Mouse (Mus musculus) neural tube, embryonic 14.5 days (tissue): ENCODE measurements around the gene Krba1. TPM values are rescaled to one million over a fixed set of nuclear protein-coding genes. Genes with fewer than 3 reads are reported as not detected.

Experiments
- ATAC-seq: fragments of 200-750 bp; cut with Nextera tagmentation; 2 replicates; pipeline ENCODE4 v1.8.0; 2017; ENCODE audit warnings: low read depth, mild to moderate bottlenecking, moderate TSS enrichment, moderate library complexity
- H3K27ac ChIP-seq: fragments of 300-500 bp; sonication (generic); 2 replicates; pipeline ENCODE4 v1.5.1; 2014; ENCODE audit warnings: low read depth, mild to moderate bottlenecking, control low read depth, low read length, moderate library complexity, mixed read lengths
- H3K27me3 ChIP-seq: fragments of 300-500 bp; sonication (generic); 2 replicates; pipeline ENCODE4 v1.6.1; 2014; ENCODE audit warnings: low read length; ENCODE audit not compliant: control insufficient read depth, insufficient read depth
- H3K36me3 ChIP-seq: fragments of 300-500 bp; sonication (generic); 2 replicates; pipeline ENCODE4 v1.6.1; 2014; ENCODE audit warnings: low read length, mixed read lengths; ENCODE audit not compliant: control insufficient read depth, insufficient read depth
- H3K4me1 ChIP-seq: fragments of 300-500 bp; sonication (generic); 2 replicates; pipeline ENCODE4 v1.6.1; 2014; ENCODE audit warnings: low read length; ENCODE audit not compliant: control insufficient read depth, insufficient read depth
- H3K4me2 ChIP-seq: fragments of 300-500 bp; sonication (generic); 2 replicates; pipeline ENCODE4 v1.6.1; 2014; ENCODE audit warnings: mild to moderate bottlenecking, low read depth, low read length, control low read depth
- H3K4me3 ChIP-seq: fragments of 300-500 bp; sonication (generic); 2 replicates; pipeline ENCODE4 v1.5.1; 2014; ENCODE audit warnings: low read depth, low read length, control low read depth, mixed read lengths
- H3K9ac ChIP-seq: fragments of 300-500 bp; sonication (generic); replicated peaks from 2 replicates; pipeline ENCODE4 v1.6.1; 2014; ENCODE audit warnings: low read depth, mild to moderate bottlenecking, control low read depth, low read length, mixed read lengths
- H3K9me3 ChIP-seq: fragments of 300-500 bp; sonication (generic); 2 replicates; pipeline ENCODE4 v1.6.1; 2016; ENCODE audit warnings: low read length; ENCODE audit not compliant: control insufficient read depth
- WGBS: fragments of 180-500 bp; shearing (Covaris S2); extraction: QIAGEN DNeasy Blood & Tissue Kit; methylation state at CpG from one replicate; pipeline ENCODE4 v1.1.7; 2014; 5-methylcytosine and 5-hydroxymethylcytosine counted together
- microRNA-seq: library from miRNA; unstranded; fragments of <30 nt; microRNA quantifications from one replicate; pipeline ENCODE4, GENCODE M21; 2016
- polyA plus RNA-seq: library from polyadenylated mRNA; unstranded; fragments of >200 nt; fragmentation: Nextera tagmentation; extraction: Ambion mirVana; gene quantifications from 2 replicates; pipeline ENCODE4 v1.2.1, GENCODE M21; 2014

Gene Krba1
- polyA plus RNA-seq, 1 experiment from 2014 or later = 28.1 TPM

DNA sequence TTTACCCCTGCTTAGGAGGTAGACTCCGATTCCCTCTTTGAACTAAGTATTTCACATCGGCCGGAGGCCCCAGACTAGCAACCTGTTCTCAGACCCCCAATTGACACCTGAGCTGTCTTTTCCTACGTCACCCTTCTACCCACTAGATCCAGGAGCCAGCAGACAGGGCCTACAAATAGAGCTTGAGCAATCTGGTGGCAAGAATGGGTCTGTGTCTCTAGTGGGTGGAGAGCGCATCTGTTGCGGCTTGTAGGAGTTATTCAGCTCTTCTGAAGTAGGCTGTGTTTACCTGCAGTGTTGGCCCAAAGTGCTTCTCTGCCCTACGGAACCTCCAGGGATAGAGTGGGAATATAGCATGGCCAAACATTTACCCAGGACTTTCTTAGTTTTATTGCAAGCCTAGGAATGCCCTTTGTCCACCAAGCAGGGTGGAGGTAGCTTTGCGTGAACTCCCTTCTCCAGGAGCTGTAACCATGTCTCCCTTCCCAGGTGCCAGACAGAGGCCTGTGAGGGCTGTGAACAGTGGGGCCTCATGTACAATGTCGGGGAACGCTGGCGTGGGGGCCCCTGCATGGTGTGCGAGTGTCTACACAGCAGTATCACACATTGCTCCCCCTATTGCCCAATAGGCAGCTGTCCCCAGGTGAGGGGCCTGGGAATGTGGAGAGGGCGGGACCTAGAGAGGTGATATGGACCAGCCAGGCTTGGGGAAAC lies 69.7 kb downstream of the Krba1 start:
- Histone ChIP-seq H3K4me2 (no peak overlapping the region), H3K27ac (no peak overlapping the region), H3K9me3 (no peaks in the 10 kb centered on the region), H3K9ac (no peak overlapping the region), H3K36me3 (no peaks in the 10 kb centered on the region), H3K27me3 (no peaks in the 10 kb centered on the region), H3K4me1 (no peaks in the 10 kb centered on the region), H3K4me3 (no peak overlapping the region)
- 96% methylated on average over 13 of the region's 13 CpGs for WGBS
- ATAC-seq = no peak

DNA sequence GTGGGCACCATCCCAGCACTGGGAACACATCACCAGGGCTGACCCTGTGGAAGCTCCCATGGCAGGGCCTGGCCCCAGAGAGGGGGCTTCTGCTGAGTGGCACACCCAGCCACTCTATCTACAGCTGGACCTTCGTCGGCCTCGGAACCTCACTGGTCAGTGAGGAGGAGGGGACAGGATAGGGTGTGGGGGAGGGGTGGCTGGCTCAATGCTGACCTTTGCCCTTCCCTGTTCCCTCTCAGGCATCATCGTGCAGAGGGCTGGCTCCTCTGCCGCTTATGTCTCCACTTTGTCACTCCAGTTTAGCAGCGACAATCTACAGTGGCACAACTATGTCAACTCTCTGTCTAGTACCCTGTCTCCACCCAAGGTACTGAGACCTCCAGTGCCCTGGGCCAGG lies 71.3 kb downstream of the Krba1 start:
- no peak overlapping the region for H3K4me3 ChIP-seq
- H3K4me1 ChIP-seq = no peaks in the 10 kb centered on the region
- no peak overlapping the region for H3K4me2 ChIP-seq
- H3K9me3 ChIP-seq = no peaks in the 10 kb centered on the region
- ATAC-seq = no peak
- no peak overlapping the region for H3K9ac ChIP-seq
- no peaks in the 10 kb centered on the region for H3K36me3 ChIP-seq
- 34% methylated on average over 6 of the region's 6 CpGs for WGBS
- no peak overlapping the region for H3K27ac ChIP-seq
- no peaks in the 10 kb centered on the region for H3K27me3 ChIP-seq

DNA sequence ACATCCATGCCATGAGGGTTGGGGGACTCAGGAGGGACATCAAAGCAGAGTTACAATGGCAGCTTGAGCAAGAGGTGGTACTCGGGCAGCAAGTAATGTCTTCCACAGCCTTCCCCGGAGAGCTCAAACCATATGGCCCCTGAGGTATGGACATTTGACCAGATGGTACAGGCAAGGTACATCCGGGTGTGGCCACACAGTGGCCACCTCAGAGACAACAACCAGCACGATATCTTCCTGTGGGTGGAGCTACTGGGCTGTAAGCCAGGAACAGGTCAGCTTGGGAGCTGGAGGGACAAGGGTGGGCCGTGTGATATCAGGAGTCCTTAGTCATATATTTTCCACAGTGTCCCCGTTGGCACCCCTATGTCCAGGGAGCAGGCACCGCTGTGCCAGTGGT lies 72.1 kb downstream of the Krba1 start:
- Histone ChIP-seq H3K9ac (no peak overlapping the region), H3K4me2 (no peak overlapping the region), H3K27ac (no peak overlapping the region), H3K4me1 (no peaks in the 10 kb centered on the region), H3K27me3 (no peaks in the 10 kb centered on the region), H3K36me3 (no peaks in the 10 kb centered on the region), H3K9me3 (no peaks in the 10 kb centered on the region), H3K4me3 (no peak overlapping the region)
- ATAC-seq = no peak
- 84% methylated on average over 7 of the region's 7 CpGs for WGBS

Small RNA genes lying within 50 kb of the gene (microRNA-seq; reads per million reads assigned to microRNA genes)
- not detected for gene Gm24325

Other genes starting within 250 kb of the Krba1 start
- gene Zfp467, start 50.2 kb downstream of the Krba1 start, polyA plus RNA-seq = 29.7 and 37.8 TPM in 2 replicates
- 0.16 and 0.35 TPM in 2 replicates for gene Sspo, start 52.6 kb downstream of the Krba1 start, polyA plus RNA-seq
- gene Atp6v0e2, start 142.0 kb downstream of the Krba1 start, polyA plus RNA-seq = 248 and 275 TPM in 2 replicates
- gene Lrrc61, start 159.2 kb downstream of the Krba1 start, polyA plus RNA-seq = 15.1 and 22.8 TPM in 2 replicates
- gene Rarres2, start 177.2 kb downstream of the Krba1 start, polyA plus RNA-seq = 0.68 and 11.8 TPM in 2 replicates
- 0.90 TPM in 1 of 2 replicates, not detected in the other for gene Gm45021, start 194.0 kb downstream of the Krba1 start, polyA plus RNA-seq
- 38.9 and 40.8 TPM in 2 replicates for gene Repin1, start 198.3 kb downstream of the Krba1 start, polyA plus RNA-seq
- gene Gm44965, start 198.4 kb downstream of the Krba1 start, polyA plus RNA-seq = not detected in 2 replicates
- 12.3 and 17.6 TPM in 2 replicates for gene Zfp775, start 206.5 kb downstream of the Krba1 start, polyA plus RNA-seq
- 20.5 and 26.9 TPM in 2 replicates for gene AI854703, start 231.2 kb downstream of the Krba1 start, polyA plus RNA-seq